Mouse (Mus musculus): Measurements from ENCODE around the gene Tbrg4.

Gene Tbrg4

GRCm38 (mm10) chr11:6594845-6595244, 31.0 kb downstream of the Tbrg4 start:
- no peak for DNase-seq (ENCODE audit: extremely low read depth, low read depth, low spot score)

- DNase-seq (ENCODE audit: extremely low read depth, low read depth, low spot score): no peak
Measured at GRCm38 (mm10) chr11:6593406-6593805, 32.5 kb downstream of the Tbrg4 start.

DNA sequence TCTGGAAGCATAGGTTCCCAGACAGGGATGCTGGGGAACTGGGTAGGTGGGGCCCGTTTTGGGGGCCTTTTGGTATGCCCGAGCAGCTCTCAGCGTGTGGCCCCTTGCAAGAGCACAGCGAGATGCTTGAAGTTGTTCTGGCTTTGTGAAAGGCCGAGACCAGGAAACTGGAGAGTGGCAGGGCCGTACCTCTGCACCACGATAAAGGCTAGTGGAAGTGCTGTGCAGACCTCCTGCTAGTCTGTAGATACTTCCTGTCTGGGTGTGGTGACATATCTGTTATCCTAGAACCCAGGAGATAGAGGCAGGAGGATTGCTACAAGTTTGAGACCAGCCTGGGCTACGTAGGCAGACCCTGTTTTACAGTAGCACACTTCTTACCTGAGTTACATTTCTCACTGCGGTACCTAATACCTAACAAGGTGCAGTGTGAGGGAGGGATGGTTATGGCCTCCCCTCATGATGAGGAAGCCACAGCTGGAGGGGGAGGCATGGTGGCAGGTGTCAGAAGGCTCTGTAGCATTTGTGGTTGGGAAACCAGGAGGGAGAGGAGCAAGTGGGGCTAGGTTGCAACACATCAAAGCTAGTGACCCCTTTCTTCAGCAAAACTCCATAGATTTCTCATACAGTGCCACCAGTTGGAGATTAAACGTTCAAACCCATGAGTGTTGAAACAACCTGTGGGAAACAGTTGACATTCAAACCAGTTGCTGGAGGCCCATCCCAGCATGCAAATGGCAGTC, 34.8 kb downstream of the Tbrg4 start:
- DNase-seq (ENCODE audit: extremely low read depth, low read depth, low spot score): no peak

DNA sequence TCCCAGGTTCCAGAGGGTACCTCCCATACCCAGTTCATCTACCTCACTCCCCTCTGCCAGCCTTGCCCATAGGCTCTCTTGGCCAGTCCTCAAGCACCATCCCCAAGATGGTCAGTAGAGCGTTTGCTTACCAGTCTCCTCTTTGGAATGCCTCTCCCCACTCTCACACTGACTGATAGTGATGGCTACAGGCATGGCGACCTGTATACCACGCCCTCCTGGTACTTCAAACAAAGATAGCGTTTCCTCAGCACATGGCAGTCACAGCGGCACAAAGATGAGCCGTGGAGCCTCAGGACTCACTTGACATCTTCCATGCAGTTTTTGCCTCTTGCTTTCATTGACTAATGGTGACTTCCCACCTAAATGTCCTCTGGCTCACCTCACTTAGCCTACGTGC, 36.0 kb downstream of the Tbrg4 start:
- DNase-seq (ENCODE audit: extremely low read depth, low read depth, low spot score): no peak

DNA sequence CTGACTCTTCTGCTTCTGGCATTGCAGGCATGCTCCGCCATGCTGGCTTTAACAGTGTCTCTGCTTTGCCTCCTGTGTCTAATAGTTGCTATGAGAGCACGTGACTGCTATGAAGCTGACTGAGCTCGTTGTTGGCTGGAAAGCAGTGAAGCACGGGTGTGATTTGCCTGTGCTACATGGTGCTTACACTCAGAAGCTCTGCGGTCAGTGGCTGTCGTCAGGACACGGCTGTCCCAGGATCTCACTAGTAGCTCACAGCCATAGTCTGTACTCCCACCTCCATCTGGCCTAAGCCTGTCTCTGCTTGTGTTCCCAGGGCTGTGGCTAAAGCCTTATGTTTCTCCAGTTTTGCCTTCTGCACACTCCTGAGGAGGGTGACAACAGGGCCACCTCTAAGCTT, 37.6 kb downstream of the Tbrg4 start:
- peak; percentile 11 for DNase-seq (ENCODE audit: extremely low read depth, low read depth, low spot score)

DNA sequence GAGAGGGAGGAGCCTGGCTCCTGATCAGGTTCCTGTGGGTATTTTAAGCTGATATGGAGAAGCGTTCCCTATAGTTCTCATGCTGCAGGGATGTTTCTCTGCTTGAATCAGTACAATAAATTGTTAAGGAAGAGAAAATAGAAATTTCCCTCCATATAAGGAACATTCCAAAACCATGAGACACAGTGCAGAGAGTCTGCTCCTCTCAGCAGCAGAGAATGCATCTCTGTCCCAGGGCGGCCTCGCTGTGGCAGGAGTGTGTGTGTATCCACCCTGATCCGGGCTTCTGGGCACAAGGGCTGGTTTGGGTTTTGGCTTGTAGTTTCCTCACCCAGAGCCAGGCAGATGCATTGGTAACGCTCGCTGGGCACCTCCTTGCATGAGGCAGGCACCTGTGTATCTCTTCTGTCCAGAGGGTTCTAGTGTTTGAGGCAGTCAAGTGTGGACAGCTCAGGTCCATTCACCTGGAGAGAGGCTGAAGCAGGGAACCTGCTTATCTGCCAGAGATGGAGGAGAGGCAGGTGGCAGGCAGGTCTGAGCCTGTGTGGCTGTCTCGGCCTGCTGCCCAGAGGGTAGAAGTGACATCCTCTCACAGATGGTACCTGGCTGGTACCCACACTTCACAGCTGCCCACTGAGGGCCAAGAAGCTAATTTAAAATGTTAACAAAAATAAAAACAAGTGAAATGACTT, 38.5 kb downstream of the Tbrg4 start:
- no peak for DNase-seq (ENCODE audit: extremely low read depth, low read depth, low spot score)

GRCm38 (mm10) chr11:6586660-6587059, 39.2 kb downstream of the Tbrg4 start:
- no peak for DNase-seq (ENCODE audit: extremely low read depth, low read depth, low spot score)

- DNase-seq (ENCODE audit: extremely low read depth, low read depth, low spot score): no peak
Measured at GRCm38 (mm10) chr11:6585748-6586147, 40.1 kb downstream of the Tbrg4 start.

DNA sequence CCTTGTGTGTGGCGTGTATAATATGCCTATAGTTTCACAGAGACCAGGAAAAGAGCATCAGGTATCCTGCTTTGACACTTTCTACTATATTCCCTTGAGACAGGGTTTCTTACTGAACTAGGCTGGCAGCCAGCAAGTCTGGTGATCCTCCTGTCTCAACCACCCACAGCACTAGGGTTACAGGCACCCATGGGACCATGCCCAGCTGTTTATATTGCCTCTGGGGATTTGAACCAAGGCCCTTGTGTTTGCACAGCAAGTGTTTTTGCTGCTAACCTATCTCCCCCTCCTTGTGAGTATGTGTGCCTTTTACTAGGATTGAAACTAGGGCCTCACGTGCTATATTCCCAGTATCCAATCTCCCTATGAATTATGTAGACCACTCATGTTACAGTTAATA, 44.3 kb downstream of the Tbrg4 start:
- DNase-seq (ENCODE audit: extremely low read depth, low read depth, low spot score): no peak

DNA sequence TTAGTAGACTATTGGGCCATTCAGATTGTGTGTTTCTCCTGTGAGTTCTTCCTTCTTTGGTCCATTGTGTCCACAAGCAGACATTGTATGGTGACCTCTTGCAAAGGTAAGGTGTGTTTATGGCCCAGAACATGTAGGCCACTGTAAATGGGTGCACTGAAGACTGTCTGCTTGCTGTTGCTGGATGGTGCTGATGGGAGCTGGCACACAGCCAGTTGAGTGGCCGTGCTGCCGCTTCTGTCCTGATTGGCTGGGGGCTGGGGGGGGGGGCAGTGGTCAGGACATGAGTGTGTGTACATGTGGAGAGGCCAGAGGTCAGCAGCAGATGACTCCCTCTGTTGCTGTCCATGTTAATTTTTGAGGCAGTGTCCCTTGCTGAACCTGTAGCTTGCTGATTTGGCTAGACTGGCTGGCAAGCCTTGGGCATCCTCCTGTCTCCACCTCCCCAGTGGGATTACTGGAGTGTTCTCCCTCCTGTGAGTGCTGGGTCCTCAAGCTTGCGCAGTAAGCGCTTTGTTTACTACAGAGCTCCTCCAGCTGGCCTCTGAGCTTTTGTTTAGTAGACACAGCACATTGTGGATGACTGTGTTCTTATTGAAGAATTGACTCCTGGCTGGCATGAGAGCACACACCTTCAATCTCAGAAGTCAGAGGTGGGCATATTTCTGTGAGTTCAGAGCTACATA, 45.7 kb downstream of the Tbrg4 start:
- DNase-seq (ENCODE audit: extremely low read depth, low read depth, low spot score): no peak

- no peak for DNase-seq (ENCODE audit: extremely low read depth, low read depth, low spot score)
Measured at GRCm38 (mm10) chr11:6579361-6579760, 46.5 kb downstream of the Tbrg4 start.

- DNase-seq (ENCODE audit: extremely low read depth, low read depth, low spot score): no peak
Measured at GRCm38 (mm10) chr11:6576151-6576550, 49.7 kb downstream of the Tbrg4 start.

GRCm38 (mm10) chr11:6569410-6569777, 56.5 kb downstream of the Tbrg4 start:
- no peak for DNase-seq (ENCODE audit: extremely low read depth, low read depth, low spot score)

DNA sequence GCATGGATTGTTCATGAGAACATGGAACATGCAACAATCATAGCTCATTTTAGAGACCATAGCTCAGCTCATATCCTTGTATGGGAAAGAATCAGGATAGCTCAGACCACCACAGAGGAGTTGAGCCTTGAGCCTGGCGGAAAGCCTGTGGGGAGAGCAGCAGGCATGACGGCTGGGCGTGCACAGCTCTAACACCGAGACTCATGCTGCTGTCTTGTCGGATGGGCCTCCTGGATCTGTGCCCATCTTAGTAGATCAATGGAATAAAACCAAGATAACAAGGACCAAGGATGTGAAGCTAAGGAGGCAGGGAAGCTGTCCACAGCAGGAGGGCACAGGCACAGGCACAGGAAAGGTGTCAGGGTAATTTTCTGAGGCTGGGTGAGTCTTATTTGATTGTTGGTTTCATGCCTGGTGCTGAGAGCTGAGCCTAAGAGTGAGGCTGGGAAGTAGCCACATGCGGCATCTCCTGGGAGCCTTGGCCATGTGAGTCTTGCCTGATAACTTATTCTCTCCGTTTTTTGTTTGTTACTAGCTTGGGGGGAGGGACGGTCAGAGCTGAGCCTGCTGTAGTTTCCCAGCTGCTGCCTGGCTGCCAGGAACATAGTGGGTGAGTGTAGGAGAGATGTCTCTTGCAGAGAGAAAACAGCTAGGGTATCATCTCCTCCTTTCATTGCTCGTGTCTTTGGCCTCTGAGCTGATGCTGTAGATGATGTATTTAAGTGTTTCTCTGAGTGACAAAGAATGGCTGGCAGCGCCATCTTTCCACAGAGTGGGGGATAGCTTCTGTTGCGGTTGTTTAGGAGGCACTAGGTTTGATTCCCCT, 57.1 kb downstream of the Tbrg4 start:
- DNase-seq (ENCODE audit: extremely low read depth, low read depth, low spot score): no peak

DNA sequence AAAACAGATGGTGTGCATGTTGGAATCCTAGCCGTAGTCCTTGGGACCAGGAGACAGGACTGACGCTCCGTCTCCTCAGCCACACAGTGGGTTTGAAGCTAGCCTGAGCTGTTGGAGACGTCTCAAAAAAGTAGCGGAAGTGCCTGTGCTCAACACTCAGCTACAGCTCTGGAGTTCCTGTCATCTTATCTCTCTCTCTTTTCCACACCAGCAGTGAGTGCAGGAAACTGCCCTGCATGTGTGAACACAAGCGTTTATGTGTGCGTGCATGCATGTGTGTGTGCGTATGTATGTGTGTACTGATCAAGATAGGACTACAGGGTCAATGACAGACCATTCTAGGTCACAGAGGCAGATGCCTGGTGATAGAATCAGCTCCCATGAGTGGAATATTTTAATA, 57.9 kb downstream of the Tbrg4 start:
- no peak for DNase-seq (ENCODE audit: extremely low read depth, low read depth, low spot score)

DNA sequence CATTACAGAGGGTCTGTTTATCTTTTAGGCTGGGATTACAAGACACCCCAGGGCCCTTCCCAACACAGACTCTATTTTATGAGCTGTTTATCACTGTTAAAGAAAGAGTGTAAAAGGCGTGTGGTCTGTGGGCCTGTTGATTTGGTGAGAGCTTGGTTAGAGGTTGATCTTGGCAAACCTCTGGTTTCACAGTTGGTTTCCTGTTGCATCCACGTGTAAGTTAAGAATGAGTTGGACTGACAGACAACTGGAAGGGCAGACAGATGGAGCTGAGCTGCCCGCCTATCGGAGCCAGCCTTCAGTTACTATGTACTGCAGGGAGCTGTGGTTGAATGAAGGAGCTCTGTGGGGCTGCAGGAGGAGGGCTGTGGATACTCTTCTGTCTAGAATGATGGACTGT, 59.4 kb downstream of the Tbrg4 start:
- DNase-seq (ENCODE audit: extremely low read depth, low read depth, low spot score): no peak

All from fat pad, adult 2 months (tissue).